Mouse (Mus musculus): ENCODE measurements around the gene Fyn. TPM values are rescaled to one million over a fixed set of nuclear protein-coding genes. Genes with fewer than 3 reads are reported as not detected.

The Fyn gene
- polyA plus RNA-seq, 1 experiment, result 134 TPM

- no peak for TF ChIP-seq POLR2A (IDR thresholded peaks at IDR 0.05; ENCODE audit: borderline replicate concordance, extremely low read depth, insufficient read depth, insufficient read length, poor library complexity, severe bottlenecking)
- no peak for TF ChIP-seq CTCF (IDR thresholded peaks at IDR 0.05; ENCODE audit: borderline replicate concordance, extremely low read depth, insufficient read depth, insufficient read length)
- no peak for DNase-seq (ENCODE audit: low read depth)
Measured at GRCm38 (mm10) chr10:39550791-39551190, 182.1 kb downstream of the Fyn start.

- DNase-seq (ENCODE audit: low read depth), result no peak
- TF ChIP-seq CTCF (IDR thresholded peaks at IDR 0.05; ENCODE audit: borderline replicate concordance, extremely low read depth, insufficient read depth, insufficient read length), result no peak
- no peak for TF ChIP-seq POLR2A (IDR thresholded peaks at IDR 0.05; ENCODE audit: borderline replicate concordance, extremely low read depth, insufficient read depth, insufficient read length, poor library complexity, severe bottlenecking)
Measured at GRCm38 (mm10) chr10:39551637-39552185, 183.1 kb downstream of the Fyn start.

GRCm38 (mm10) chr10:39552351-39552814 lies 183.7 kb downstream of the Fyn start:
- peak; percentile 93 for DNase-seq (ENCODE audit: low read depth)
- TF ChIP-seq POLR2A (IDR thresholded peaks at IDR 0.05; ENCODE audit: borderline replicate concordance, extremely low read depth, insufficient read depth, insufficient read length, poor library complexity, severe bottlenecking) (no peak), CTCF (IDR thresholded peaks at IDR 0.05; ENCODE audit: borderline replicate concordance, extremely low read depth, insufficient read depth, insufficient read length) (no peak)

- TF ChIP-seq POLR2A (IDR thresholded peaks at IDR 0.05; ENCODE audit: borderline replicate concordance, extremely low read depth, insufficient read depth, insufficient read length, poor library complexity, severe bottlenecking) (no peak), CTCF (IDR thresholded peaks at IDR 0.05; ENCODE audit: borderline replicate concordance, extremely low read depth, insufficient read depth, insufficient read length) (no peak)
- DNase-seq (ENCODE audit: low read depth), result peak; percentile 63
Measured at GRCm38 (mm10) chr10:39552903-39553302, 184.2 kb downstream of the Fyn start.

GRCm38 (mm10) chr10:39555289-39555715 lies 186.6 kb downstream of the Fyn start:
- TF ChIP-seq CTCF (IDR thresholded peaks at IDR 0.05; ENCODE audit: borderline replicate concordance, extremely low read depth, insufficient read depth, insufficient read length), result no peak
- no peak for TF ChIP-seq POLR2A (IDR thresholded peaks at IDR 0.05; ENCODE audit: borderline replicate concordance, extremely low read depth, insufficient read depth, insufficient read length, poor library complexity, severe bottlenecking)
- peak; percentile 65 for DNase-seq (ENCODE audit: low read depth)

- TF ChIP-seq CTCF (IDR thresholded peaks at IDR 0.05; ENCODE audit: borderline replicate concordance, extremely low read depth, insufficient read depth, insufficient read length), result no peak
- TF ChIP-seq POLR2A (IDR thresholded peaks at IDR 0.05; ENCODE audit: borderline replicate concordance, extremely low read depth, insufficient read depth, insufficient read length, poor library complexity, severe bottlenecking), result no peak
- no peak for DNase-seq (ENCODE audit: low read depth)
Measured at GRCm38 (mm10) chr10:39555740-39556139, 187.1 kb downstream of the Fyn start.

- TF ChIP-seq POLR2A (IDR thresholded peaks at IDR 0.05; ENCODE audit: borderline replicate concordance, extremely low read depth, insufficient read depth, insufficient read length, poor library complexity, severe bottlenecking) (no peak), CTCF (IDR thresholded peaks at IDR 0.05; ENCODE audit: borderline replicate concordance, extremely low read depth, insufficient read depth, insufficient read length) (no peak)
- DNase-seq (ENCODE audit: low read depth), result no peak
Measured at GRCm38 (mm10) chr10:39557360-39557759, 188.7 kb downstream of the Fyn start.

- TF ChIP-seq POLR2A (IDR thresholded peaks at IDR 0.05; ENCODE audit: borderline replicate concordance, extremely low read depth, insufficient read depth, insufficient read length, poor library complexity, severe bottlenecking) (no peak), CTCF (IDR thresholded peaks at IDR 0.05; ENCODE audit: borderline replicate concordance, extremely low read depth, insufficient read depth, insufficient read length) (no peak)
- DNase-seq (ENCODE audit: low read depth), result peak; percentile 42
Measured at GRCm38 (mm10) chr10:39557851-39558250, 189.2 kb downstream of the Fyn start.

GRCm38 (mm10) chr10:39558492-39559005 lies 189.9 kb downstream of the Fyn start:
- TF ChIP-seq POLR2A (IDR thresholded peaks at IDR 0.05; ENCODE audit: borderline replicate concordance, extremely low read depth, insufficient read depth, insufficient read length, poor library complexity, severe bottlenecking), result no peak
- TF ChIP-seq CTCF (IDR thresholded peaks at IDR 0.05; ENCODE audit: borderline replicate concordance, extremely low read depth, insufficient read depth, insufficient read length), result no peak

GRCm38 (mm10) chr10:39559321-39559720 lies 190.7 kb downstream of the Fyn start:
- no peak for DNase-seq (ENCODE audit: low read depth)
- no peak for TF ChIP-seq CTCF (IDR thresholded peaks at IDR 0.05; ENCODE audit: borderline replicate concordance, extremely low read depth, insufficient read depth, insufficient read length)
- TF ChIP-seq POLR2A (IDR thresholded peaks at IDR 0.05; ENCODE audit: borderline replicate concordance, extremely low read depth, insufficient read depth, insufficient read length, poor library complexity, severe bottlenecking), result no peak

More at GRCm38 (mm10) chr10:39558492-39559005, 189.9 kb downstream of the Fyn start:
- peak; percentile 67 for DNase-seq (ENCODE audit: low read depth)

GRCm38 (mm10) chr10:39562383-39562782 lies 193.7 kb downstream of the Fyn start:
- no peak for DNase-seq (ENCODE audit: low read depth)
- no peak for TF ChIP-seq POLR2A (IDR thresholded peaks at IDR 0.05; ENCODE audit: borderline replicate concordance, extremely low read depth, insufficient read depth, insufficient read length, poor library complexity, severe bottlenecking)
- TF ChIP-seq CTCF (IDR thresholded peaks at IDR 0.05; ENCODE audit: borderline replicate concordance, extremely low read depth, insufficient read depth, insufficient read length), result no peak

Measured in brain, embryonic 14.5 days (tissue).